Mouse (Mus musculus): Measurements from ENCODE around the gene Inpp5f. TPM values are rescaled to one million over a fixed set of nuclear protein-coding genes. Genes with fewer than 3 reads are reported as not detected.

Inpp5f gene
- polyA plus RNA-seq, 1 experiment, result 18.4 TPM

DNA sequence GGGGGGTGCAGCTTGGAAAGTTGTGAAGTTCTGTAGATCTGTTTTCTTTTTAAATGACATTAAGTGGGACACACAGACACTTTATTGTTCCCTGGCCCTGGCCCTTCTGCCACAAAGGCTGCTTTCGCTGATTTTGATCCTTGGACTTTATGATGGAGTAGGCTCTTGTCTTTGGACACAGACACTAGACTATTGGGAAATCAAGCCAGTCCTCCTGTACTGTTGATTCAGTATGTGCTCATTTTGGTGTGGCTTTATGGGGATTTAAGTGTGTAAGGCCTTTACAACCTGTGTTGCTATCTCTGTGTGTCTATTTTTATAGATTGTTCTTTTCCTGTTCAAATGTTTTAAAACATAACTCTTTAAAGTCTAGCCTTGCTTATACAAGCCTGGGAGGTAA is 6.5 kb downstream of the Inpp5f start:
- Histone ChIP-seq H3K4me1 (ENCODE audit: control insufficient read depth, insufficient read depth, low read length) (peaks cover 26% of the 10 kb centered on the region), H3K27ac (ENCODE audit: insufficient read depth, low read depth, low read length) (no peak overlapping the region), H3K4me3 (ENCODE audit: insufficient read depth, low read length) (no peak overlapping the region)
- TF ChIP-seq POLR2A (IDR thresholded peaks at IDR 0.05; ENCODE audit: borderline replicate concordance, low read depth, low read length) (no peak), CTCF (IDR thresholded peaks at IDR 0.05; ENCODE audit: low read depth, low read length) (no peak)

DNA sequence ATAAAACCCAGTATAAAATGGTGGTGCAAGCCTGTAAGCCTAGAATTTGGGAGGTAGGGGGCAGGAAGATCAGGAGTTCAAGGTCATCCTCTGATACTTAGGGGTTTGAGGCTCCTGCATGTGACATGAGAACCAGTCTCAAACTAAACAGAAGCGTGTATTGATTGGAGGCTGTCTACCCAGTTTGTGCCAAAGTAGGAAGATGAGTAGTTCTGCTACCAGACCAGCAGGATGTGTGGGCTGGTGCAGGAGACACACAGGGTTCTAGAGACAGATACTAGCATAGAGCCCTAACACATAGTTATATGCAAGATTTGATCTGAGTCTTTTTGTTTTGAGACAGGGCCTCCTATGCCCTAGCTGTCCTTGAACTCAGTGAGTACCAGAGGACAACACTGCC is 9.1 kb downstream of the Inpp5f start:
- Histone ChIP-seq H3K4me3 (ENCODE audit: insufficient read depth, low read length) (no peak overlapping the region), H3K27ac (ENCODE audit: insufficient read depth, low read depth, low read length) (no peak overlapping the region), H3K4me1 (ENCODE audit: control insufficient read depth, insufficient read depth, low read length) (peaks cover 24% of the 10 kb centered on the region)
- TF ChIP-seq CTCF (IDR thresholded peaks at IDR 0.05; ENCODE audit: low read depth, low read length) (no peak), POLR2A (IDR thresholded peaks at IDR 0.05; ENCODE audit: borderline replicate concordance, low read depth, low read length) (no peak)

DNA sequence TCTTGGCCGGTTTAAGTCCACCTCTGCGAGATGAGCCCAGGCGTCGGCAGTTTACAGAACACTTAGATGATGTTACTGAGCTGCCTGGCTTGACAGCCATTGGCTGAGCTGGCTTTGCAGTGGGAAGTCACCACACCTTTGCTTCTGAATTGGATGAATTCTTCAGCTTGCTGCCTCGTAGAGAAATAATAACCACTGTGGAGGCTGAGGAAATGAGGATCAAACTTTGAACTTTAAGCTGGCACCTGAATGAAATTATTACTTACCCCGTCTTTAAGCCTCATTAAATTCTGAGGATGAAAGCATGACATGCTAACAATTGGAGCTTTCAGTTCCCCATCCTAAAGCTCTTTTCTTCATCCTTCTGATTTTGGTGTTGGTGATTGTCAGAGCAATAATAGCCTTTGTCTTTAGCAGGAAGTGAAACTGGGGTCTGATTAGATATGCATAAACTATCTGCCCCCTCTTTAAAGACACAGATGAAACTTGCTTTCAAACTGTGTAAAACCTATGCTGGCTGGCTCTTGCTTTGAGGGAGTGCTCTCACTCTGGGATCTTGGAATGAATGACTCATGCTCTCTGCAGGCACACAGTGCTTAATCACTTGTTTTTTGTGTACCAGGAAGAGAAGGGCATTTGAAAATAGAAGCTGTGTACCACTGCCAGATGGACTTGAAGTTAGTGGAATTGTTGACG is 11.3 kb downstream of the Inpp5f start:
- Histone ChIP-seq H3K4me3 (ENCODE audit: insufficient read depth, low read length) (peak overlapping the region; percentile 33), H3K4me1 (ENCODE audit: control insufficient read depth, insufficient read depth, low read length) (peaks cover 25% of the 10 kb centered on the region), H3K27ac (ENCODE audit: insufficient read depth, low read depth, low read length) (peak overlapping the region; percentile 91)
- TF ChIP-seq CTCF (IDR thresholded peaks at IDR 0.05; ENCODE audit: low read depth, low read length) (no peak), POLR2A (IDR thresholded peaks at IDR 0.05; ENCODE audit: borderline replicate concordance, low read depth, low read length) (no peak)

DNA sequence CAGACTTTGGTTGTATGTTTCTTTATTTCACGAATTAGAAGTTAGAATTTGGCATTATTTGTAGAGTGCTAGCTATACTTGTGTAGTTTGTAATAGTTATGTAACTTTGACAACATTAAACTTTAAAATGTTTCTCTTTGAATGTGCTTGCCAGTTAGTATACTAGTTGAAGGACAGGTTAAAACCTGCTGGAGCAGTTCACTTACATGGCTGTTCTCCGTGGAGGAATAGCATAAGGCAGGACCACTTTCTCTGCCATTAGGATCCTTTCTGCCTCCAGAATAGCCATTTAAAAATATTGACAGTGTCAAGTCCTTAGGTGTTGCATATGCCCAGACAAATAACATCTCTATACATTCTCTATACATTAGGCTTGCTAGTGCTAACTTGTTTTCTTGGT is 11.9 kb downstream of the Inpp5f start:
- Histone ChIP-seq H3K4me3 (ENCODE audit: insufficient read depth, low read length) (peak overlapping the region; percentile 21; the same call in 1 of the 2 replicates), H3K4me1 (ENCODE audit: control insufficient read depth, insufficient read depth, low read length) (peaks cover 22% of the 10 kb centered on the region), H3K27ac (ENCODE audit: insufficient read depth, low read depth, low read length) (peak overlapping the region; percentile 91)
- TF ChIP-seq POLR2A (IDR thresholded peaks at IDR 0.05; ENCODE audit: borderline replicate concordance, low read depth, low read length), result no peak
- no peak for TF ChIP-seq CTCF (IDR thresholded peaks at IDR 0.05; ENCODE audit: low read depth, low read length)

DNA sequence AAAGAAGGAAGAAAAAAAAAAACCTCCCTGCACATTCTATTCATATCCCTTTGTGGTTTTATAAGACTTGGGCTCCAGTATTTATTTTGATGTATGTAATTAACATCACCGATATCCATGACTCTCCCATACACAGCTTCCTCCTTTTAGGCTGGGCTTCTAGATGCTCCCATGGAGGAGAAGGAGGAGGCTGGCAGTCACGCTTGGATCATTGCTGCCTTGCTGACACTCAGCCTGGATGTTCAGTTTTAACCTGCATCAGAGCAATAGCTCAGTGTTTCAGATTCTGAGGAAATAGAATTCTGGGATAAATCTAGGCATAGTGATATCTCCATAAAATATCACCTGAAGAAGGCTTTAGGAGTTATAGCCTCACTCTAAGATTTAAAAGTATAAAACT is 14.3 kb downstream of the Inpp5f start:
- TF ChIP-seq CTCF (IDR thresholded peaks at IDR 0.05; ENCODE audit: low read depth, low read length), result no peak
- TF ChIP-seq POLR2A (IDR thresholded peaks at IDR 0.05; ENCODE audit: borderline replicate concordance, low read depth, low read length), result no peak
- no peak overlapping the region for H3K4me3 ChIP-seq (ENCODE audit: insufficient read depth, low read length)
- no peak overlapping the region for H3K27ac ChIP-seq (ENCODE audit: insufficient read depth, low read depth, low read length)
- peaks cover 20% of the 10 kb centered on the region for H3K4me1 ChIP-seq (ENCODE audit: control insufficient read depth, insufficient read depth, low read length)

DNA sequence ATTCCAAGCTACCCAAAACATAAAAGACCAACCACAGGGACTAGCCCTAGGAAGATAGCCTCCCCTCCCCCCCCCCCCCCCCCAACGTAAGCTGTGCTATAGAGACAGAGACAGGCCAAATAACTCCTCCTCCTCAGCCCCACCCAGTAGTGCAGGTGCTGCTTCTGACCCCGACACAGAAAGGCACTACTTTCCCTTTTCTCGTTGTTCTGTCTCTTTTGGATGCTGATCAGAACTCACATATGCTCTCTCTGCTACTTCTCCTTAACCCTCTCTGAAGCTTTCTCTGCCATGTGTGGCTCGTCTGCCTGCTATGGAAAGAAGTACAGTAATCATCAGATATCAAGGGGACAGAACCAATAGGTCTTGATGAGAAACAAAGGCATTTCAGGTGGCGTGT is 15.5 kb downstream of the Inpp5f start:
- Histone ChIP-seq H3K4me3 (ENCODE audit: insufficient read depth, low read length) (no peak overlapping the region), H3K4me1 (ENCODE audit: control insufficient read depth, insufficient read depth, low read length) (peaks cover 19% of the 10 kb centered on the region), H3K27ac (ENCODE audit: insufficient read depth, low read depth, low read length) (no peak overlapping the region)
- no peak for TF ChIP-seq POLR2A (IDR thresholded peaks at IDR 0.05; ENCODE audit: borderline replicate concordance, low read depth, low read length)
- no peak for TF ChIP-seq CTCF (IDR thresholded peaks at IDR 0.05; ENCODE audit: low read depth, low read length)

DNA sequence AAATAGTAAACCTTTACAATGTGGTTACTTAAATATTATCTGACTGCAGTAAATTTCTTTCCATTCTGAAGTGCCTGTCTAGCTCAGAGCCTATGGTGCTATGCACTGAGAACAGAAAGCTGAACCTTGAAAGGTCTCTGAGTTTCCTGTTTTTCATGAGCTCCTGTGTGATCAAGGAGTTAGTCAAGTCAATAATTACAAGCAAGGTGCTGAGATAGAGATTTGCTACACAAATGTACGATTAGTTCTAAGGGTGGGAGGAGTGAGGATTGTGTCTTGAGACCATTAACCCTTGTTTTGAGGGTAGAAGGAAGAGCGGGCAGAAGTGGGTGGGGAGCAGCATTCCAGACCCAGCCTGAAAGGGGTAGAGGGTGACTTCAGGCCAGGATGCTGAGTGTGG is 16.1 kb downstream of the Inpp5f start:
- no peak for TF ChIP-seq POLR2A (IDR thresholded peaks at IDR 0.05; ENCODE audit: borderline replicate concordance, low read depth, low read length)
- TF ChIP-seq CTCF (IDR thresholded peaks at IDR 0.05; ENCODE audit: low read depth, low read length), result no peak
- Histone ChIP-seq H3K4me3 (ENCODE audit: insufficient read depth, low read length) (no peak overlapping the region), H3K4me1 (ENCODE audit: control insufficient read depth, insufficient read depth, low read length) (peaks cover 13% of the 10 kb centered on the region), H3K27ac (ENCODE audit: insufficient read depth, low read depth, low read length) (no peak overlapping the region)

DNA sequence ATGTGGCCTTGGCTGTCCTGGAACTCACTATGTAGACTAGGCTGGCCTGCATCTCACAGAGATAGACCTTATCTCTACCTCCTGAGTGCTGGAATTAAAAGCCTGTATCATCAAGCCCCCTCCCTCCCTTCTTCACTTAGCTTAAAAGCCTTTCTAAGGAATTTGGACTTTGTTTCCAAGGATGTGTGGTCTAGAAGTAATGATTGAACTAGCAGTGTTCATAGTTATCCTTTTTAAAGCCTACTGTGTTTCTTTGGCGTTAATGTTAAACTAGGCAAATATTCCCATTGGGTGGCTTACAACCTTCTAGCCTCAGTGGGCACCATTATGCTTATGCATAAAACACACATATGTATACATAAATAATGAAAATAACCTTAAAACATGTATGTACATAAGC is 16.6 kb downstream of the Inpp5f start:
- Histone ChIP-seq H3K27ac (ENCODE audit: insufficient read depth, low read depth, low read length) (no peak overlapping the region), H3K4me1 (ENCODE audit: control insufficient read depth, insufficient read depth, low read length) (peaks cover 12% of the 10 kb centered on the region), H3K4me3 (ENCODE audit: insufficient read depth, low read length) (no peak overlapping the region)
- no peak for TF ChIP-seq POLR2A (IDR thresholded peaks at IDR 0.05; ENCODE audit: borderline replicate concordance, low read depth, low read length)

DNA sequence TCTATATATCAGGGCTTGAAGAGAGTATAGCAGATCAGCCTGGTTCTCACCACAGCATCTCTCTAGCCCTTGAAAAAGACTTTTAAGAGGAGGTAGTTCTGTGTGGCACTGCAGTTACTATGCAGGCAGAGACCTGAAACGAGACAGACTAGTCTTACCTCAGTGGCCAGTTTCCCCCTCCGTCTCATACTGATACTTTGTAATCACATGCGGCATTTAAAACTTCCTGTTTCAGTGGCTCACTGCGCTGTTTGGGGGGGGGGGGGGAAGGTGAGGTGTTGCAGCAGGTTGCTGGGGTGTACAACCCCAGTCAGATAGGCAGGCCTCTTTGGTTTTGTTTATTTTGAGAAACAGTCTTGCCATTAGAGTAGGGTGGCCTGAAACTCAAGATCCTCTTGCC is 22.0 kb downstream of the Inpp5f start:
- Histone ChIP-seq H3K27ac (ENCODE audit: insufficient read depth, low read depth, low read length) (no peak overlapping the region), H3K4me3 (ENCODE audit: insufficient read depth, low read length) (no peak overlapping the region), H3K4me1 (ENCODE audit: control insufficient read depth, insufficient read depth, low read length) (peaks cover 7% of the 10 kb centered on the region)
- TF ChIP-seq CTCF (IDR thresholded peaks at IDR 0.05; ENCODE audit: low read depth, low read length) (no peak), POLR2A (IDR thresholded peaks at IDR 0.05; ENCODE audit: borderline replicate concordance, low read depth, low read length) (no peak)

DNA sequence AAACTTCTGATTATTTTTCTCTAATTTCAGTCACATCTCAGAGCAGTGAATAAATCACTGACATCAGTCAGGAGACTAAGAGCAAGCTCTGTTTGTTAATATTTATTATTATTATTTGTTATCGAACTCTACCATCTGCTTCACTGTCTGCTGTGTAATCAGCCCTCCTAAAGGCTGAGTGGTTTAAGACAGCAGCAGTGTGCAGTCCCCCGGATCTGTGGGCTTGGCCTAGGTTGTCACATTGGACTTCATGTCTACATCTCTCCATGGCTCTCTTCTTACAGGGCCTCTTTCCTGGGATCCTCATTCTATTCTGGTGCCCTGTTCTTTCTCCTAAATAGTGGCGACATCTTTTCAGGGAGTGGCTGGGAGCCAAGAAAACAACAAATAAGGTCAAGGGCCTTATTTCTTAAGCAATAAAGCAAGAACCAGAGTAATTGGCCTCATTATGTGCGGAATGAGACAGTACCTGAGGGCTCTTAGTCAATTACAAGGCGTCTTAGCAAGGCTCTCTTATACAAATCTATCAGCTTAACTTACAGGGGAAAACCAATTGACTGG is 28.9 kb downstream of the Inpp5f start:
- no peak overlapping the region for H3K4me3 ChIP-seq (ENCODE audit: insufficient read depth, low read length)
- H3K27ac ChIP-seq (ENCODE audit: insufficient read depth, low read depth, low read length), result no peak overlapping the region
- peaks cover 3% of the 10 kb centered on the region; the same call in 1 of the 2 replicates for H3K4me1 ChIP-seq (ENCODE audit: control insufficient read depth, insufficient read depth, low read length)
- TF ChIP-seq POLR2A (IDR thresholded peaks at IDR 0.05; ENCODE audit: borderline replicate concordance, low read depth, low read length) (no peak), CTCF (IDR thresholded peaks at IDR 0.05; ENCODE audit: low read depth, low read length) (no peak)

All from bone marrow macrophage, adult 2 months (primary cell).